Mouse (Mus musculus) lung, postnatal 4 days (tissue): ENCODE data around the gene Slc22a14.
"Not testable (repeated sequence)": the region's sequence is repeated elsewhere in the genome, so short reads cannot be mapped to it uniquely, and the experiment has no call there.

Source experiments
- DNase-seq, 2 experiments: peaks; one replicate each; pipeline ENCODE4 v3.0.0; 2021

The Slc22a14 gene

DNA sequence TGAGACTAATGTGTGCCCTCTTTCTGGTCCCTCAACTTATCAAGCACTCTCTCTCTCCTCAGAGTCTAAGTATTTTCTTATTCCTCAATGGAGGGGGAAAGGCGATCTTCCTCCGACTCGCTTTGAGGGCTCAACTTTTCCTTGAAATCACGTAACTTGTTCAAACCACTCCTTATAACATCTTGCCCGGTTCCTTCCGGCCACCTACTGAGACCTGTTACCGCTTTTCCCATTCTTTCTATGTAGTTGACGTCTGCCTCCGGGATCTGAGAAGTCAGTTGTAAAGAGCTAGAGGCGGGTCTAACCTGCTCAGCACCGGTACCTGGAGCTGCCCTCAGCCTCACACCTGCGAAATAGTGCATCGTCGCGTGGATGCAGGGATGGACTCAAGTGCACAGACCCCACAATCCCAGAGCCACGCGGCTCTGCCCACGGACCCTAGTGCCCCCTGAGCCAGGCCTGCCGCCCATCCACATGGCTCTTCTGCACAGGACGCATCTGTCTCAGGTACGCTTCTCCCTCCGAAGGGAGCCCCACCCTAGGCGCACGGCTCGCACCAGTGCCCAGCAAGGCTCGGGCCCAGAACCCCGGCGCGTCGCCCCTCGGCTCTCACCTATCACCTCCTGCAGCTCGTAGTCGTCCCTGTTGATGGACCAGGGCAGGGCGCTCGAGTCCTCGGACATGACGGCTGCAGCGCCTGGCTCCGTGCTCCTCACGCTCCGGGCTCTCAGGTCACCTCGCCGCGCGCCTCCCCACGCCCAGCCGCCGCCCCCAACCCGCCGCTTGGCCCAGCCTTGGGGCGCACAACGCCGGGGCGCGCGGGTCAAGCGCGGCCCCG, 43.7 kb downstream of the Slc22a14 start:
- DNase-seq, result no peak

DNA sequence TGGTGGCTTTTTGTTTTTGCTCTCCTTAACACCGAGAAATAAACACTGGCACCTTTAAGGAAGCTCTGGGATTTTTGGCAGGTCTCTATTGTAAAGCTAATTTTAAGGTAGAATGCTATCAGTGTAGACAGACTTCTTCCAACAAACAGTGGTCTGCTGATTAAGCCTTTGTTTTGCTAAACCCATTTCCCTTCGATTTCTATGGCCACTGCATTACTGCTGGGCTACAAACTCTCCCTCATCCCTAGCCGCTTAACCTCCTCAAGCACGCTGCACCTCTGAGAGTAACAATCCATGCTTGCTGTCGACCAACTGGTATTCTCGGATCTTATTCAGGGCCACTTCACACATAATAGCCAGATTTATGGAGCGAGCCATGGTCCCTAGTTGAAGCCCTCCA, 44.4 kb downstream of the Slc22a14 start:
- DNase-seq, result no peak

DNA sequence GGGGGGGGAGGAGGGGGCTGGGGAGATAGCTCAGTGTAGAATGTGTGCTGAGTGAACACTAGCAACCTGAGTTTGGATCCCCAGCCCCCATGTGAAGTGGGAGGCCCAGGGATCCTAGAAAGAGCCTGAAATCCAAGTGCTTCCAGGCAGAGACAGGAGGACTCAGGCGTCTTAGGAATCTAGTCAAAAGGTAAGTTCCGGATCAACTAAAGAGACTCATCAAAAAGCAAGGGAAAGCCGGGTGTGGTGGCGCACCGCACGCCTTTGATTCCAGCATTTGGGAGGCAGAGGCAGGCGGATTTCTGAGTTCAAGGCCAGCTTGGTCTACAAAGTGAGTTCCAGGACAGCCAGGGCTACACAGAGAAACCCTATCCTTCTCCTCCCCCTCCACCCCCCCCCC, 44.9 kb downstream of the Slc22a14 start:
- DNase-seq, result no peak

DNA sequence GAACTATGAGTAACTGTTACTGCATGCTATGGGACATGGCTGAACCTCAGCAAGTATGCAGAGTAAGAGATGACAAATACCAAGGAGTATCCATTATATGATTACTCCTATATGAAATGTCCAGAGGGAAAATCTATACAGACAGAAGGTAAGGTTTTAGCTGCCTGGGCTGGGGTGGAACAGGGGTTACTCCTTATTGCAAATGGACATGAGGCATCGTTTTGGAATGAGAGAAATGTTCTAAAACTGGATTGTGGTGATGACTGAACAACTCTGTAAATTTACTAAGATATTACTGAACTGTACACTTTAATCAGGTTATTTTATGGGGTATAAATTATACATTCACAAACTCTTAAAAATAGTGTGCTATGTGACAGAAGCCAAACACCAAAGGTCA, 46.5 kb downstream of the Slc22a14 start:
- DNase-seq, result no peak

DNA sequence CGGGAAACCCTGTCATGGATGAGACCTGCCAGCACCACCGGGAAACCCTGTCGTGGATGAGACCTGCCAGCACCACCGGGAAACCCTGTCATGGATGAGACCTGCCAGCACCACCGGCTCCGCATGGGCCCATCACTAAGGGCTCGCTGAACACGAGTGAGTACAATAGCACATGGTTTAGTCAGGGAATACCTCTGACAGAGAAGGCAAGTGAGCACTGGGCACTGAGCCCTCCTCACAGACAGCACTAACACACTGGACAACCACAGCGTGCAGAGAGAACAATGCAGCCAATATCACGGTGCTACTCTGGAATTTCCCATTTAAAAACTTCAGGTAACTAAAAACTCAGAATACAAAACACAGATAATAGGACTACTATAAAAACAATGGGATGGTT, 52.3 kb downstream of the Slc22a14 start:
- DNase-seq, result no peak

DNA sequence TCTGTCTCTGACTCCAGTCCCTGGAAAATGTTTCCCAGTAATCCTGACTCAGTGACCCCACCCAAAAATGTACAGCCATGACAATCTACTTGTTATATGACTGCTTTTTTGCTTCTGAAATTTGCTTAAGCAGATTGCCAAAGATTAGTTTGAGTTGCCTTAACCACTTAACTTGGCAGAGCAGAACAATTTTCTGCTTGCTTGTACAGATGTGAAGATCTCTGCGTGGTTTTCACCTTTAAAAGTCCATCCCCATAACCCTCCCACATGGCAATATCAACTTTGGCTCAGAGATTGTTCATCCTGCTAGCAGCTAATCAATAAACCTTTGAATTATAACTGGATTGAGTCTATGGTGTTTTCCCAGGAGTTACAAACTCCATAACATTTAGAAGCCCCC, 56.3 kb downstream of the Slc22a14 start:
- no peak for DNase-seq

DNA sequence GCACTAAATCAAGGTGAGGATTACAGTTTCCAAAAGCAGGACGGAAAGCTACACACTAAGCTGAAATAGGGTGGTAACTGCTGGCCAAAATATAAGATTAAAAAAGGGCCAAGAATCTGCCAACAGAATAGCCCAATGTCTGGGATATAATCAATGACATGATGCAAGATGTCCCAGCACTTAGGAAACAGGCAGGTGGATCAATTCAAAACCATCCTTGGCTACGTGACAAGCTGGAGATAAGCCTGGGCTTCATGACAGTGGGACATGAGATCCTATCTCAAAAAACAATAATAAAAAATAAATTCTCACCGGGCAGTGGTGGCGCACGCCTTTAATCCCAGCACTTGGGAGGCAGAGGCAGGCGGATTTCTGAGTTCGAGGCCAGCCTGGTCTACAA, 59.5 kb downstream of the Slc22a14 start:
- no peak for DNase-seq

DNA sequence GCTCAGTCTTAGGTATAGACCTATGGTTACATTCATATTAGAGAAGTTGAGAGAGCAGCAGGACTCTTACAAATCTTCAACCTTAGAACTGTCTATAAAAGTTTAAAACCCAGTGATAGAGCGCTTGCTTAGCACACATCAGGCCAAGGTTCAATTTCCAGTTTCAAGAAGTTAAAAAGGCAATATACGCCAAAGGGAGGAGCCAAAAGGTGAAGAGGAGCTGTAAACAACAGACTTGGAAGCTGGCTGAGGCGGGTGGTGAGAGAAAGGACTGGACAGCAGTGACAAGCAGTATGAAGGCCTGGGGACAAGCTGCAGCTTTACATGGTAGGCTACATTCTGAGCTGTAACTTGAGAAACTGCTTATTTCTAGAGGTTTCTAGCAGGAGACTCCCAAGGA, 66.8 kb downstream of the Slc22a14 start:
- no peak for DNase-seq

DNA sequence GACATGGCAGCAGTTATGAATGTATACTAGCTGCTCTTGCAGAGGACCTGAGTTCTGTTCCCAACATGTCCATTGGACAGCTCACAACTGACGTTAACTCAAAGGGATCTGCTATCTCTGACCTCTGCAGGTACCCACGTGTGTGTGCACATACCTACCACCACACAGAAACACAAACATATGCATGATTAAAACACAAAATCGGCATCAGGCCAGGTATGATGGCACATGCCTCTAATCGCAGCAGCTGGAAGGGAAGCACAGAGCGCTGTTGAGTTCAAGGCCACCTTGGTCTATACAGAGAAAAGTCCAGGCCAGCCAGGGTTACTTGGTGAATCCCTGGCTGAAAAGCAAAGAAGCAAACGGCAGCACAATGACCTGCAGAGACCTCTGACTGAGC, 67.7 kb downstream of the Slc22a14 start:
- DNase-seq, result no peak

DNA sequence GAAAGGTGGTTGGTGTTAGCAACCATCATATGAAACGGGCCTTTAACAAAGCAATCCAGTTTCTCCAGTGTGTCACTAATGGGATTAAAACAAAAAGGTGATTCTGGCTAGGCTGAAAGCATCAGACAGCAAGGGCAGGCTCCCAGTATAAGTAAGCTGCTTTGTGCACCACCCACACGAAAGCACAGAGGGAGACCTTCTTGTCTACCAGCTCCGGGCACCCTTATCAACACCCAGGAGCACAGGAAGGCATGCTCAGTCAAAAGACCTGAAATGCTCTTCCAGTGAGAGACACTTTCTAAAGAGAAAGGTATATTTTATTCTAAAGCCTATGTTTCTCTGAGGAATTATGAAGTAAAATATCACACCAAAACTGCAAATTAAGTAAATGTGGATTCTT, 74.6 kb downstream of the Slc22a14 start:
- no peak for DNase-seq

DNA sequence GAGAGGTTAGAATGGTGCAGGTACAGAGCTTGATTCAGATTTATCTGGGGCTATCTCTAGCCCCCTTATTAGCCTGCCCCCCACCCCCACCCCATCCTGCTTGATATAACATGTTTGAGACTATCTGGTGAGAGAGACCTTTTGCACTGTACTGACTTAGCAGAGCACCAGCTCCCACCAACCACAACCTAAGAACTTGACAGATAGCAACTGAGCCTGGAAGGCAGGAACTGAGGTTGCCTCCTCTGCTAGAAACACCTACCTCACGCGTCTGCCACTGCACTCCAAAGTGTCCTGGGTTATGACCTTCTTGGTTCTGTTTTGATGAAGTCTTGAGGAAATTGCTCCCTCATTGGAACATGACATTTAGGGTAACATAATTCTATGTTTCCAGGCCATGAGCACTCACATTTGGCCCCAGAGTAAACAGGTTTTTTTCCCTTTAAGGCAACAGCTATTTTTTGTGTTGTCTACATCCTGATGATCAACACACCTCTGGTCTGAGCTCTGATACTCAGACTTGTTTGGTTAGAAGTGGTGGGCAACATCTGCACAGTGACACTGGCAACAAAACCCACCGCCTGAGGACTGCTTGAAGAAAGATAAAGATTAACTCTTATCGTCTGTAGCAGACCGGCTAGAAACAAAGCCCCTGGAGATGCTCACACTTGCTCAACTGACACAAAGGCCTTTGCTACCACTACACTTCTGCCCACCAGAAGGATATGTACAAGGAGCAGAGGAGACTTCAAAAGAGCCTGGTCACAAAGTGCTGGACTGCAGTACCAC, 84.3 kb downstream of the Slc22a14 start:
- DNase-seq, result no peak

DNA sequence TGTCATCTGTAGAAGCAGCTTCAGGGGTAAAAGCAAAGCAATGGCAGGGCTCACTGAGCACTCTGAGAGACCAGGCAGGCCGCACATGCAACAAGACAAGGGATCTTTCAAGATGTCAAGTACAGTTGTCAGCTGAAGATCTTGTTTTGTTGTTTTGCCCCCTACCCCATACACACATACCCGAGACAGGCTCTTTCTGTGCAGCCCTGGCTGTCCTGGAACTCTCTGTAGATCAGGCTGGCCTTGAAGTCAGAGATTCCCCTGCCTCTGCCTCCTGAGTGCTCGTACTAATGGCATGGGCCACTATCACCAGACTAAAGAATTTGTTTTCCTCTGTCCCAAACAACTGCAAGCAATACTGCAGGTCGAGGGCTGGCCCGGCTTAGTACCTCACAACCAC, 87.3 kb downstream of the Slc22a14 start:
- no peak for DNase-seq

DNA sequence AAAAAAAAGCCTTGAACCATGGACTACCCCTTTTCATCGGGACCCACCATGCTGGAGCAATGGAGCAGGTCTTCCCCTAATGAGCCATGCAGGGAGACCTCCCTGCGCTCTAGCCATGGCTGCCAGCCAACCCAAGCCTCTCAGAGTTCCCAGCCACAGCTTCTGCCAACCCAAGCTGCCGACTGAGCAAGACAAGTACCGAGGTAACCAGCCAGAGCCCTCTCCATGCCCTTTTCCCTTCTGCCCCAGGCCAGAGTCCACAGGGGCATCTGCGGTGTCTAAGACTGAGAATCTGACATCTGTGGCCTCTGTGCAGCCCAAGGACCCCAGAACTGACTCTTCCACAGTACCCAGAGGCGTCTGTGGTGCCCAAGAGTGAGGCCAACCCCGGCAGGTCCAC, 89.0 kb downstream of the Slc22a14 start:
- no peak for DNase-seq

DNA sequence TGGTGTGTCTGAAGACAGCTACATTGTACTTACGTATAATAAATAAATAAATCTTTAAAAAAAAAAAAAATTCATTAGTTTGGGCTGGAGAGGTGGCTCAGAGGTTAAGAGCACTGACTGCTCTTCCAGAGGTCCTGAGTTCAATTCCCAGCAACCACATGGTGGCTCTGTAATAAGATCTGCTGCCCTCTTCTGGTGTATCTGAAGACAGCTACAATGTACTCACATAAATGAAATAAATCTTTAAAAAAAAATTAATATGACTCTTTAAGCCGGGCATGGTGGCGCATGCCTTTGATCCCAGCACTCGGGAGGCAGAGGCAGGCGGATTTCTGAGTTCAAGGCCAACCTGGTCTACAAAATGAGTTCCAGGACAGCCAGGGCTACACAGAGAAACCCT, 90.5 kb downstream of the Slc22a14 start:
- not testable (repeated sequence) for DNase-seq

DNA sequence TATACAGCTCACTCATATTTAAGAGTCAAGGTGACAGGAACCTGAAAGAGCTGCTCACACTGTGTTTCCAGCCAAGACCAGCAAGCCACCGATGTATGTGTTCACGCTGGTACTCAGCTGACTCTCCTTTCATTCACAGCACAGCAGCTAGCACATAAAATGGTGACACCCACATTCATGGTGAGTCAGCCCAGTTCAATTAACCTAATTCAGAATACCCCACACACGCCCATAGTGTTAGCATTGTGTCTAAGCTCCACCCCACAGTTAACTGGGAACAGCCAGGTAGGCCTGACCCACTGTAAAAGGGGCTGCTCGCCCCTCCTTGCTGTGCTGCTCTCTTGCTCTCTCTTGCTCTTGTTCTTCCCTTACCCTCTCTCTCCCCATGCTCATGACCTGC, 93.9 kb downstream of the Slc22a14 start:
- no peak for DNase-seq

DNA sequence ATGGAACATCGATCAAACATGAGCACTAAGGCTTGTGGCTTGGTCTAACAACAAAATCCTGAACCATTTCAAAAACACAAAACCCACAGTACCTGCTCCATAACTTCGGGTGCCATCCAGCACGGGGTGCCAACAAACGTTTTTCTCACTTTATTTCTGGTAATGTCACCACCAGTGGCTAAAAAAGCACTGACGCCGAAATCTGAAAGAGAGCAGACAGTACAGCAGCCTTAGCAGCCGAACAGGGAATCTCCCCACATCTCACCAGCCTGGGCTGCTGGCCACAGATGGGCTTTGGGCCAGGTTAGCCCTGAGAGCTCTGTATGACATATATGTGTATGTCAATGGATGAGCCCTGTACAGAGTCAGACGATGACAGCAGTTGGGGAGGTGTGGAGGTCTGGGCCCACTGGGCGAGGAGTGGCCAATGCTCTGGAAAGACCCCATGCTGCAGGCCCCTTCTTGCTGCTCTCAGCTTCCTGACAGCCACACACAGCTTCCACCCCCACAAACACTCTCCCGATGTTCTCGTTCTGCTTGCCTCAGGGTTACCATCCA, 96.7 kb downstream of the Slc22a14 start:
- no peak for DNase-seq

DNA sequence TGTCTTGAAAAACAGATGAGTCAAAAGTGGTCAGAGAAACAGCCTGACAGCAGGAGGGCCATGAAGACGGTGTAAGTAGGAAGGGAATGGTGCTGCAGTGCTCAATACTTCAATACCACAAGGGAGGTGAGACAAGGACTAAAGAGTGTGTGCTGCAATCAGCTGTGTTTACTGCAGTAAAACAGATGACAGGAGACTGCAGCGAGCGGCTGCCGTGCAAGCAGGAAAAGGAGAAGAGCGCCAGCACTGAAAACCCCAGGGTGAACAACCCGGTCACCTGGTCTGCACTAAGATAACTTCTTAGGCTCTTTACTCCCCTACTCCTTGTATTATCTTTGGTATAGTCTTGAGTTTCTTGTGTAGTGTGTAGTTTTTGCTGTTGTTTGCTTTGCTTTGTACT, 97.2 kb downstream of the Slc22a14 start:
- DNase-seq, result no peak

DNA sequence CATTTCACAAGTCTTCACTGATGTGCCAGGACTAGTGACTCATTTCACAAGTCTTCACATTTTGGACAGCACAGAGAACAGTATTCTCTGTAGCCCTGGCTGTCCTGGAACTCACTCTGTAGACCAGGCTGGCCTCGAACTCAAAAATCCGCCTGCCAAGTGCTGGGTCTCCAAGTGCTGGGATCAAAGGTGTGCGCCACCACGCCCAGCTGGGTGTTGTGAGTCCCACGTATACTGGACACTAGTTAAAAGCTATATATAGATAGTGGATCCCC, 99.3 kb downstream of the Slc22a14 start:
- DNase-seq, result not testable (repeated sequence)

DNA sequence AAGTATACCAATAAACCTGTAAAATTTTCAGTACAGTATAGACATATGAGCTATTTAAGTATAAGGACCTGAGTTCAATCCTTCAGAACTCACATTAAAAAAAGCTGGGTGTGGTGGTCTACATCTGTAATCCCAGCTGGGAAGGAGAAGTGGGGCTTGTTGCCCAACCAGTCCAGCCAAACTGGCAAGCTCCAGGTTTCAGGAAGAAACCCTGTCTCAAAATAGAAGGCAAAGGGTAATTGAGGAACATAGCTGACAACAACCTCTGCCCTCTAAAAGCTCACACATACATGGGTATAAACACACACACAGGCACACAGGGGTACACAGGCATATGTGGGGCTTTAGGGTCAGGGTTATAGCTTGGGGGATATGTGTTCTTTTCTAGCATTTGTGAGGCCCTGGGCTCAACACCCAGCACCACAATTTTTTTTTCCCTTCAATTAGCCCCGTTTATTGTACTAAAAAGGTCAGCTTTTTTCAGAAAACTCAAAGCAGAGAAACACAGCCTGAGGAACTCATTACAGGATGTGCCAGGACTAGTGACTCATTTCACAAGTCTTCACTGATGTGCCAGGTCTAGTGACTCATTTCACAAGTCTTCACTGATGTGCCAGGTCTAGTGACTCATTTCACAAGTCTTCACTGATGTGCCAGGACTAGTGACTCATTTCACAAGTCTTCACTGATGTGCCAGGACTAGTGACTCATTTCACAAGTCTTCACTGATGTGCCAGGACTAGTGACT, 99.8 kb downstream of the Slc22a14 start:
- not testable (repeated sequence) for DNase-seq

DNA sequence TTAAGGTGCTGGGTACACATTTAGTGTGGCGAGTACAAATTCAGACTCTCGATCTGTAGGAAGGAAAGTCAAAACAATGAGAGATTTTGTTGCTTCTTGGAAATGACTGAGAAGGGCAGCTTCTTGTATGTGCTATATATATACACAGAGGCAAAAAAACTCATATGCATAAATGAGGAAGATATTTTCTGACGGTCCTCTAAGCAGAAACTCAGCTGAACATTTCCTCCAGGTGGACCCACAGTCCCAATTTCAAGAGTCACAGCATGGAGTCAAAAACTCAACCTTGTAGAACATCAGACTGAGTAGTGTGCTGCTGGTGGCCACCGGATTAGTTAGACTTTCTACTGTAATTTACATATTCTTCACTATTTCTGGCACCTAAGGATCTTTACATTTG, 102.3 kb downstream of the Slc22a14 start:
- DNase-seq, result no peak

DNA sequence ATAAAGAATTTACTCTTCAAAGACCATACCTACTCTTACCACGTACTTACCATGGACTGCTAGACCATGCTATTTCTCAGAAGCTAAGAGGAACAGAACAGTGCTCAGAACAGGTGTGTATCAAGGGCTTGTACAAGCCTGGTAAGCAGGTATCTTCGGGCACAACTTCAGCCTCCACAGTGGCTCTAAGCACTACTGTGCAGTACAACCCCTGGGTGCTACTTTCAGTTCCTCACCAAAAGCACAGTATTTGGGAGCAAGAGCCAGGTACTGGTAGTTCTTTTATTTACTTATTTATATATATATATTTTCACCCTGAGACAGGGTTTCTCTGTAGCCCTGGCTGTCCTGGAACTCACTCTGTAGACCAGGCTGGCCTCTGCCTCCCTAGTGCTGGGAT, 104.5 kb downstream of the Slc22a14 start:
- DNase-seq, result no peak

DNA sequence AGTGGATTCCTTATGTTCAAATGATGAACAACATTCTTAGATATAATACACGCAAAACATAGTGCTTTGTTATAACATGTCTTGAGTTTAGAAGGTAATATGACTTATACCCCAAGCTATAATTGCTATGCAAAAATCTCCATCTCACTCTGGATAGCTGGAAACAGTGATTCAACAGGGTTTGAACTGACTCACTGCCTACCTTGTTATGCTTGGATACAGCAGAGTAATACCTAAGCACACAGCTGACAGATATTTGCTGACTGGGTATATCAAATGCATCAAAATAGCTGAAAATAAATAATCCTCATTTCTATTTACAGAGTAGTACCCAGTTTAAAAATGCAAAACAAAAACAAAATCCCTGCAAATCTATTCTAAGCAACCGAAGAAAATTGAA, 106.6 kb downstream of the Slc22a14 start:
- no peak for DNase-seq

DNA sequence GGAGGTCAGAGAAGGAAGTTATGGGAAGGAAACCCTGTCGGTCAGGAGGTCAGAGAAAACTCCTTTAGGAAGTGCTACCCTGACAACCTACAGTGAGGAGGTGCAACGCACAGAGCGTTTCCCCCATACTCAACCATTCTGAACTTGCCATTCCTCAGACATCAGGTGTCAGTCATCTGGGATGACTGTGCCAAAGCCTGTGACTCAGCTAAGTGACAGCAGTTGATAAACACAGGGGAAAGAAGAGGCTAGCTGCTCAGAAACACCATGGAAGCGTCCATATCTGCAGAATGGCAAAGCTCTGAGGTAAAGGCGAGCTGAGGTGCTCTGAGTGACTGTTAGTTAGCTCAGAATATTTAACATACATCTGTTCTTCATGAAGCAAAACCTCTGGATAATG, 107.2 kb downstream of the Slc22a14 start:
- DNase-seq, result no peak

DNA sequence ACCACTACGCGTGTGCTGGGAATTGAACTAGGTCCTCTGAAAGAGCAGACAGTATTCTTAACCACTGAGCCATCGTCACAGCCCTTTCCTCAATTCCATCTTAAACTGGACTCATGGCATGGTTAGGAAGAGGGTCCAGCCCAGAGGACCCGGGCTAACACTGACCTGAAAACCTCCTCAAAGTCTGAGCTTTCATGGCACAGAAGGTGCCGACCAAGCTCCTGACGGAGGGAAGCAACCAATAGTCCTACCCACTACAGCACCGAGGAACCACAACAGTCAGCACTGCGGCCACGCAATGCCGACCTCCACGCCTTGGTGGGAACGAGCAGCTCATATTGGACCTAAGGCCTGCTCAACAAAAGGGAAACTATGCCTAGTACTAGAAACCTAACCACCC, 109.2 kb downstream of the Slc22a14 start:
- no peak for DNase-seq
